Mouse (Mus musculus): ENCODE data around the gene E2f1. TPM values are rescaled to one million over a fixed set of nuclear protein-coding genes. Genes with fewer than 3 reads are reported as not detected.

Gene E2f1
- total RNA-seq, 2 experiments from 2014 or later, result 5.4 to 5.7 TPM

DNA sequence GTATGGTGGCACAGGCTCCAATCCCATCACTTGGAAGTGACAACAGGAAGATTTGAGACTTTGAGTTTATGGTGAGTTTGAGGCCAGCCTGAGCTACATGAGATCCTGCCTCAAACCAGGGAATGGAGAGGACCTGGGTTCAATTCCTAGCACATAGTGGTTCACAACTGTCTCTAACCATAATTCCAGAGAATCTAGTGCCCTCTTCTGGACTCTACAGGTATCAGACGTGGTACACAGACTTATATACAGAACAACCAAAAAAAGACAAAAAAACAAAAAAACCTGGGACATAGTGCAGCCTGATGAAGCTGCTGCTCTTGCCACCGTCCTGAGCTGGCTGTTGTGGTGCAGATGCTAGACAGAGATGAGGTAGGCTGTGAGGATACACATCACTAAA lies 28.1 kb downstream of the E2f1 start:
- peak; percentile 59 for TF ChIP-seq CTCF (conservative IDR thresholded peaks at IDR 0.05)
- DNase-seq (ENCODE audit: low spot score in 2 of 2), result no peak
- Histone ChIP-seq H3K27ac (no peak overlapping the region), H3K4me3 (no peak overlapping the region)

DNA sequence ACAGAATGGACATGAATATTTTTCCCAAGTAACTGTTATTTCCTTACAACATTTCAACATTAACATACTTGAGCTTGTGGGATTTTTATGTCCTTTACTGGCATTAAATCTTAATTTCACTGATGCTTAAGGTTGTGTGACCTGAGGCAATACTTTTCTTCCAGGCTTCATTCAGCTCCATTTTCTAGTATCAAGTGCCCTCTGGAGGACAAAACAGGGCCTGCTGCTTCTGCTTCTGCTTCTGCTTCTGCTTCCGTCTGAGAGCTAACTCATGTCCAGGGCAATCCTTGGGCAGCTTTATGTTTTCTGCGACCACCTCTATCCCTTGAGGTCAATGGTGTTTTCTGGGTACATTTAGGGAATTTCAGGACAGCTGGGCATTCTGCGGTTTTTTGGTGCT lies 30.0 kb downstream of the E2f1 start:
- Histone ChIP-seq H3K27ac (peak overlapping the region; percentile 84; the same call in 1 of the 2 replicates), H3K4me3 (no peak overlapping the region)
- peak; percentile 91 for TF ChIP-seq CTCF (conservative IDR thresholded peaks at IDR 0.05)
- DNase-seq (ENCODE audit: low spot score in 2 of 2), result peak; percentile 48 to 59

DNA sequence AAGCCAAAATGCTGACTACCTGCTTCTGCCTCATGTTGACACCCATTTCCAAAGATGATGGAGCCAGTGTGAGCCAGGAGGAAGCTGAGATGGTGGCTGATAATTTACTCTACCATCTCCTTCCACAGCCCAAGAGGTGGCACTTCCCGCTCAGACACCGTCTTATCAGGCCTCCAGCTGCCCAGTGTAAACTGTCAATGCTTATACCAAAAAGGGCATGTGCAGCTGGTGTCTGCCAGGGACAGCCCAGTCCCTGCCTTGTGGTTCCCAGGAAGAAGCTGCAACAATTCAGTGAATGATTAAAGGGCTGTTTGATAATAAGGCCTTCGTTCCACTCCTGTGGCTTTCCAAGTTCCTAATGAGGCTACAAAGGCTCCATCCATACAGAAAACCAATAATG lies 31.0 kb downstream of the E2f1 start:
- Histone ChIP-seq H3K27ac (peak overlapping the region; percentile 84), H3K4me3 (no peak overlapping the region)
- TF ChIP-seq CTCF (conservative IDR thresholded peaks at IDR 0.05), result no peak
- no peak for DNase-seq (ENCODE audit: low spot score in 2 of 2)

DNA sequence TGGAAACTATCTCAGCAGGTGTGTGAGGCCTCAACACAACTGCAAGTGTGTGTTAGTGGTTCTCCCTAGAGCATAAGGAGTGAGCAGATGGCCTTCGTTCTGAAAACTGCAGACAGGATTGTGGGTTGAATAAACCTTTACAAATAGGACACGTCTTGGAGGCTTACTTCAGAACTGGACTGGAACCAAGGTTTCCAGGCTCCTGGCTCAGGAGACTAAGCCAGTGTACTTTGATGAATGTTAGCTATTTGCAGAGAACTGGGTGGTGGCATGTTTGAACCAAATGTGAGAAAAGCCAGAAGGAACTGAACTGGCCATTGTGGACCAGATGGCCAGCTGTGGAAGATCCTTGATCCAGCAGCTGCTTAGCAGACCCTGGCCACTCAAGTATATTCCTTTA lies 31.4 kb downstream of the E2f1 start:
- peak; percentile 47 to 69 for DNase-seq (ENCODE audit: low spot score in 2 of 2)
- peak overlapping the region; percentile 84 for H3K27ac ChIP-seq
- no peak overlapping the region for H3K4me3 ChIP-seq
- TF ChIP-seq CTCF (conservative IDR thresholded peaks at IDR 0.05), result no peak

DNA sequence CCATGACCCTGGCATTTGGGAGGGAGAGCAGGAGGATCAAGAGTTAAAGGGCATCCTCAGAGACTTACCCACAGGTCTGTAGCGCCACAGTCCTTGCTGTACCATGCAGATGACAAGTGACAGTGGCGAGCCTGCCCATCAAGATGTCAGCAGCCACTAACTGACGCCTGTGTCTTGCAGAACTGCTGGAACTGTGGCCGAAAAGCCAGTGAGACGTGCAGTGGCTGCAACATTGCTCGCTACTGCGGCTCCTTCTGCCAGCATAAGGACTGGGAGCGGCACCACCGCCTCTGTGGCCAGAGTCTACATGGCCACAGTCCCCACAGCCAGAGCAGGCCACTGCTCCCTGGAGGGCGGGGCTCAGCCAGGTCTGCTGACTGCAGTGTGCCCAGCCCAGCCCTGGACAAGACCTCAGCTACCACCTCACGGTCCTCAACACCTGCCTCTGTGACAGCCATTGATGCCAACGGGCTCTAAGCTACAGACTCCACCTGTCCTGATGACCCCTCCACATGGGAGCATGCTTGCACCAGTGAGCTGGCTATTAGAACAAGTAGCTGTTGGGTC lies 34.9 kb downstream of the E2f1 start:
- DNase-seq (ENCODE audit: low spot score in 2 of 2), result no peak
- H3K4me3 ChIP-seq, result no peak overlapping the region
- no peak overlapping the region for H3K27ac ChIP-seq
- no peak for TF ChIP-seq CTCF (conservative IDR thresholded peaks at IDR 0.05)

DNA sequence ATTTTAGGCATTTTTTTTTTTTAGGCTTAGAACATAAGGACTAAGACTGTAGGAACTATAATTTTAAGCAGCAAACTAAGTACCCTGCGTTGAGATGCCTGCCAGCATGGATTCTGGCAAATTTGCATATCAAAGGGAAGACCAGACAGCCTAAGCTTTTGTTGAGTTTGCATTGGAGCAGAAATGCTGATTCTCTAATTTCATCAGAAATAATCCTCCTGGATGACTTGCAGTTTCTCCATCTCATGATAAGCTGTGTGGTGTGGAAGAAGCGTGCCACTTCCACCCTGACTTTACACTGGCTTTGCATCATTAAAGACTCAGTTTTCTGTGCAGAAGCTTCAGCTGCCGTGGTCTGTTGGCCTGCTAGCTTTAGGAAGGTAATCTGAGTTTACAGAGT lies 36.8 kb downstream of the E2f1 start:
- H3K27ac ChIP-seq, result no peak overlapping the region; the same call in 1 of the 2 replicates

DNA sequence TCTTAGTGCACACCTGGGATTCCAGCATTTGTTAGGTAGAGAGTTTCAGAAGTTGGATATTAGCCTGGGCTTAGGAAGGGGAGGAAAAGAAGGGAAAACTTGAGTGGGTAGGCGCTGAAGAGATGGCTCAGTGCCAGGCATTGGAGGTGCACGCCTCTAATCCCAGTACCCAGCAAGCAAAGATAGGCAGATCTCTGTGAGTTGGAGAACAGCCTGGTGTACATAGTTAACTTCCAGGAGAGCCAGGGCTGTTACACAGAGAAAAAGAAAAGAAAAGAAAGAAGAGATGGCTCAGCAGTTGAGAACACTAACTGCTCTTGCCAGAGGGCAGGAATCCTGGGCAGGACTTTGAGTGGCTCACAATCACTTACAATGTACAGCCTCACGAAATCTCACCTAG lies 43.2 kb downstream of the E2f1 start:
- DNase-seq (ENCODE audit: low spot score in 2 of 2), result no peak
- TF ChIP-seq CTCF (conservative IDR thresholded peaks at IDR 0.05), result no peak
- Histone ChIP-seq H3K27ac (peak overlapping the region; percentile 85), H3K4me3 (no peak overlapping the region)

More for the DNA sequence above, 36.8 kb downstream of the E2f1 start:
- no peak overlapping the region for H3K4me3 ChIP-seq
- no peak for TF ChIP-seq CTCF (conservative IDR thresholded peaks at IDR 0.05)
- DNase-seq (ENCODE audit: low spot score in 2 of 2), result no peak

DNA sequence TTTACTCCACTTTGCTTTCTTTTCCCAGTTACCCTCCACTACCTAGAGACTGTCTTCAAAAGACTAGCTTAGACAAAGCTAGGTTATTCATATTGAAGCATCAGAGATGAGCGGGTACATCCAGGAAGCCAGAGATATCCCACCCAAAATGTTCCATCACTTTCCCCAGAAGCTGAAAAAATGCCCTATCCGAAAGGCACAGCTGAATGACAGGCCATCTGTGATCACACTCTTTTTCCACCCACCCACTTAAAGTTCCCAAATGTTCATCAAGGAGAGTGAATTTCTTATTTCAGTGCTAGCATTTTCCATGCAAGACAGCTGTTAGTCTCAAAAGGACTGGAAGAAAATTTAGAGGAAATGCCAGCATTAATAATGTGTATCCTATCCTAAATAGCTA lies 44.4 kb downstream of the E2f1 start:
- no peak overlapping the region for H3K4me3 ChIP-seq
- no peak for TF ChIP-seq CTCF (conservative IDR thresholded peaks at IDR 0.05)
- DNase-seq (ENCODE audit: low spot score in 2 of 2), result peak; percentile 38 to 80
- H3K27ac ChIP-seq, result peak overlapping the region; percentile 85

DNA sequence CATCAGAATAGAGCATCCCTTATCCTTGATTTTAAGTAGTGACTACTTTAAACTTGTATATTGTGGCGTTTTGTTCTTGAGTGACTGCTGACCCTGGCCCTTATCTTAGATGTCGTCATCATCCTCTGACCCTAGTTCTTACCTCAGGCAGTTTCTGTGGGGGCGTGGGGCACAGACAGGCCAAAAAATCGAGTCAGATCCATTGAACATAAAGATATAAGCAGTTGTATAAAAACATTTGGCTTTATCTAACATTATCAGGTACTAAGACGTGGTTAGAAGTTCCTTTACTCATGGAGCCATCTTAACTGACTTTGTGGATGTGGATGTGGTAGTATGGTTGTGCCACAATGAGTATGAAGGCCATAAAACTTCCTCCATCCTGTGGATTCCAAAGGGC lies 47.4 kb downstream of the E2f1 start:
- TF ChIP-seq CTCF (conservative IDR thresholded peaks at IDR 0.05), result no peak
- Histone ChIP-seq H3K27ac (no peak overlapping the region), H3K4me3 (no peak overlapping the region)
- no peak for DNase-seq (ENCODE audit: low spot score in 2 of 2)

DNA sequence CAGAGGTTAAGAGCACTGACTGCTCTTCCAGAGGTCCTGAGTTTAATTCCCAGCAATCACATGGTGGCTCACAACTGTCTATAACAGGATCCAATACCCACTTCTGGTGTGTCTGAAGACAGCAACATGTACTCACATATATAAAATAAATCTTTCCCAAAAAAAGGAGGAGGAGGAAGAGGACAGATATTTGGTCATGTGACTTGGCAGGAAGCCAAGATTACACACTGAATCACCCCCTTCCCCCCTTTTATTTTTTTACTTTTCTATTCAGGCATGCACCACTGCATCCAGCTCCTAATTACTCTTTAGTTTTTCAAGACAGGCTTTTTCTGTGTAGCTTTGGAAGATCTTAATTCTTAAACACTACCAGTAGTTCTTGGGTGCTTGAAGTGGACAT lies 48.2 kb downstream of the E2f1 start:
- H3K4me3 ChIP-seq, result no peak overlapping the region
- no peak overlapping the region for H3K27ac ChIP-seq
- DNase-seq (ENCODE audit: low spot score in 2 of 2), result no peak
- TF ChIP-seq CTCF (conservative IDR thresholded peaks at IDR 0.05), result no peak

DNA sequence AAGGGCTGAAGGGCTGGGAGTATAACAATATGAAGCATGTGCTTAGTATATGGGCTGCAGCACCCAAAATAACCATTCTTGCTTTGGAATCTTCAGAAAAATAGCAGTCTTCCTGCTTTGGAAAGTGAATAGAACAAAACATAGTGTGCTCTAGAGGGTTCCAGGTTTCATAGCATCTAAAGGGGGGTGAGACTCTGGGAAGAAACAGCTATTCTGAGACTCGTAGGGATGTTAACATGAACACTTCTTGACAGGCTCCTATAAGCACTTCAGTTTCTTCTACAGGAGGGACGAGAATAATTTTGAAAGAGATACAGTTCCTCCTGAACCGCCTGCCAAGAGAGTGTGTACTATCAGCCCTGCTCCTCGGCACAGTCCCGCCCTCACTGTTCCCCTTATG lies 52.3 kb downstream of the E2f1 start:
- TF ChIP-seq CTCF (conservative IDR thresholded peaks at IDR 0.05), result no peak
- no peak for DNase-seq (ENCODE audit: low spot score in 2 of 2)
- Histone ChIP-seq H3K27ac (peak overlapping the region; percentile 44; the same call in 1 of the 2 replicates), H3K4me3 (no peak overlapping the region)

DNA sequence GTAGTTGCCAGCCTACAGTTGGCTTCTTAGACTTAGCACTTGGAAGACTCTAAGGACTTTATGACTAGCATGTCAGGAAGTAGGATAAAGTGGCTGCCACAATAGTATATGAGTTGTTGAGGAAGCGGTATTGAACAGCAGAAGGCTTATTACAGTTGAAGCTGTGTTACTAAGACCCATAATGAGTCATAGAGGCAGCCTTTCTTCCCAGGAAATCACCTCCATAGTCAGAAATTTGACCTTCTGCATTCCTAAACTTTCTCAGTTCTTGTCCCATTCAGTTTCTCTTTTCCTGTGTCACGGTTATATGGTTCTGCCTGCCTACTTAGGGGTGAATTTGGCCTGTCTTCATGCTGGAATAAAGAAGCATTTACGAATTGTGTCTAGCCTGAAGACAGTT lies 52.7 kb downstream of the E2f1 start:
- peak overlapping the region; percentile 44; the same call in 1 of the 2 replicates for H3K27ac ChIP-seq
- no peak for TF ChIP-seq CTCF (conservative IDR thresholded peaks at IDR 0.05)
- H3K4me3 ChIP-seq, result no peak overlapping the region
- DNase-seq (ENCODE audit: low spot score in 2 of 2), result no peak

DNA sequence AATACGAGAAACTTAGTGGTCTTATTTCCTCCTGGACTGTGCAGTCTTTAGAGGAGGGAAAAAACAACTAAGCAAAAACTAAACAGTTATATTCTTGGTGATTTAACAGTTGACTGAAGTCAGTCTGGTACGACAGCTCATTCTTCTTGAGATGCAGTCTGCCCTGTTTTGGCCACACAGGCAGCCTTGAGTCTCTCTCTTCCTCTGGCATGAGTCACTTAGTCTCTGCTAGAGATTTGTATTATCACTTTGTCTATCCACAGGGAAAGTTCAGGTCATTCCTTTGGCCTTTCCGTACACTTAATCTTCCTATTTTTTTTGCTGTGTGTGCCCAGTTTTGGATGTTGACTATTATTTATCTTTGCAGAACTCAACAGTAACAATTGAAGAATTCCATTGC lies 59.6 kb downstream of the E2f1 start:
- no peak for TF ChIP-seq CTCF (conservative IDR thresholded peaks at IDR 0.05)
- DNase-seq (ENCODE audit: low spot score in 2 of 2), result no peak
- Histone ChIP-seq H3K27ac (no peak overlapping the region), H3K4me3 (no peak overlapping the region)

Other genes starting within 250 kb of the E2f1 start
- gene Cdk5rap1, start 196.9 kb downstream of the E2f1 start, total RNA-seq (2021), result 10 to 100 TPM; 15.3 to 18.3 TPM
- gene Snta1, start 161.8 kb downstream of the E2f1 start, total RNA-seq (2021), result 10 to 100 TPM; 46.2 to 46.9 TPM
- 10 to 100 TPM; 55.1 to 55.8 TPM for gene Cbfa2t2, start 133.4 kb downstream of the E2f1 start, total RNA-seq (2021)
- 1 to 10 TPM in 1 of 2 experiments, not detected in 1; 1.4 TPM for gene 1700003F12Rik, start 22.8 kb downstream of the E2f1 start, total RNA-seq (2021)
- gene Actl10, start 18.1 kb downstream of the E2f1 start, total RNA-seq (2021), result not detected
- 10 to 100 TPM; 30.0 to 34.9 TPM for gene Necab3, start 11.0 kb downstream of the E2f1 start, total RNA-seq (2021)
- 10 to 100 TPM; 10.7 to 13.7 TPM for gene Pxmp4, start 33.8 kb upstream of the E2f1 start, total RNA-seq (2021)
- 10 to 100 TPM in 1 of 2 experiments, 1 to 10 TPM in 1; 9.1 to 10.8 TPM for gene Zfp341, start 43.4 kb upstream of the E2f1 start, total RNA-seq (2021)
- gene 4930519P11Rik, start 43.5 kb upstream of the E2f1 start, total RNA-seq (2021), result not detected
- gene Chmp4b, start 81.8 kb upstream of the E2f1 start, total RNA-seq (2021), result 100 to 1,000 TPM; 206 to 215 TPM
- gene Gm14214, start 200.1 kb upstream of the E2f1 start, total RNA-seq (2021), result not detected
- gene Raly, start 221.2 kb upstream of the E2f1 start, total RNA-seq (2021), result 10 to 100 TPM; 62.0 to 68.6 TPM
- gene a, start 221.5 kb upstream of the E2f1 start, total RNA-seq (2021), result not detected

Data from layer of hippocampus, adult 2 months (tissue).